Mouse (Mus musculus): Measurements from ENCODE around the gene Nckipsd. TPM values are rescaled to one million over a fixed set of nuclear protein-coding genes. Genes with fewer than 3 reads are reported as not detected.

Gene Nckipsd
- polyA plus RNA-seq, 1 experiment from 2014 or later, result 10.5 TPM

GRCm38 (mm10) chr9:108815557-108815956 lies 7.4 kb downstream of the Nckipsd start:
- H3K36me3 ChIP-seq (ENCODE audit: control insufficient read depth, insufficient read depth, low read length), result peaks cover 73% of the 10 kb centered on the region

GRCm38 (mm10) chr9:108819495-108819894 lies 11.3 kb downstream of the Nckipsd start:
- Histone ChIP-seq H3K9me3 (ENCODE audit: control insufficient read depth, low read length) (no peaks in the 10 kb centered on the region), H3K36me3 (ENCODE audit: control insufficient read depth, insufficient read depth, low read length) (peaks cover 40% of the 10 kb centered on the region), H3K9ac (ENCODE audit: low read length) (no peak overlapping the region), H3K4me1 (ENCODE audit: control insufficient read depth in 2 of 2, insufficient read depth in 2 of 2, low read length in 2 of 2) (no peaks in the 10 kb centered on the region), H3K27me3 (ENCODE audit: control insufficient read depth, insufficient read depth, low read length) (peaks cover 23% of the 10 kb centered on the region), H3K27ac (replicated peaks in 1 of 2; ENCODE audit: control insufficient read depth in 1 of 2, insufficient read depth in 1 of 2, low read depth in 2 of 2, low read length in 2 of 2) (no peak overlapping the region), H3K4me2 (ENCODE audit: low read length) (no peak overlapping the region), H3K4me3 (ENCODE audit: control insufficient read depth in 1 of 2, insufficient read depth in 1 of 2, low read depth in 1 of 2, low read length in 2 of 2) (no peak overlapping the region)
- ATAC-seq (ENCODE audit: insufficient number of reproducible peaks, insufficient read depth, low FRiP score, low read depth), result no peak
- 48% methylated on average over 3 of the region's 3 CpGs for WGBS

More at GRCm38 (mm10) chr9:108815557-108815956, 7.4 kb downstream of the Nckipsd start:
- Histone ChIP-seq H3K4me1 (ENCODE audit: control insufficient read depth in 2 of 2, insufficient read depth in 2 of 2, low read length in 2 of 2) (peaks cover 0 to under 1% of the 10 kb centered on the region in 2 experiments; a peak in 2 of 4 replicates), H3K9ac (ENCODE audit: low read length) (no peak overlapping the region), H3K4me3 (ENCODE audit: control insufficient read depth in 1 of 2, insufficient read depth in 1 of 2, low read depth in 1 of 2, low read length in 2 of 2) (no peak overlapping the region), H3K27me3 (ENCODE audit: control insufficient read depth, insufficient read depth, low read length) (no peaks in the 10 kb centered on the region), H3K9me3 (ENCODE audit: control insufficient read depth, low read length) (no peaks in the 10 kb centered on the region), H3K4me2 (ENCODE audit: low read length) (no peak overlapping the region), H3K27ac (replicated peaks in 1 of 2; ENCODE audit: control insufficient read depth in 1 of 2, insufficient read depth in 1 of 2, low read depth in 2 of 2, low read length in 2 of 2) (no peak overlapping the region)
- 84% methylated on average over 7 of the region's 7 CpGs for WGBS
- ATAC-seq (ENCODE audit: insufficient number of reproducible peaks, insufficient read depth, low FRiP score, low read depth), result no peak

- Histone ChIP-seq H3K4me2 (ENCODE audit: low read length) (no peak overlapping the region), H3K27me3 (ENCODE audit: control insufficient read depth, insufficient read depth, low read length) (peaks cover 29% of the 10 kb centered on the region), H3K4me3 (ENCODE audit: control insufficient read depth in 1 of 2, insufficient read depth in 1 of 2, low read depth in 1 of 2, low read length in 2 of 2) (no peak overlapping the region), H3K9ac (ENCODE audit: low read length) (no peak overlapping the region), H3K9me3 (ENCODE audit: control insufficient read depth, low read length) (no peaks in the 10 kb centered on the region), H3K27ac (replicated peaks in 1 of 2; ENCODE audit: control insufficient read depth in 1 of 2, insufficient read depth in 1 of 2, low read depth in 2 of 2, low read length in 2 of 2) (no peak overlapping the region), H3K36me3 (ENCODE audit: control insufficient read depth, insufficient read depth, low read length) (peaks cover 34% of the 10 kb centered on the region), H3K4me1 (ENCODE audit: control insufficient read depth in 2 of 2, insufficient read depth in 2 of 2, low read length in 2 of 2) (no peaks in the 10 kb centered on the region)
- no peak for ATAC-seq (ENCODE audit: insufficient number of reproducible peaks, insufficient read depth, low FRiP score, low read depth)
- WGBS, result 50% methylated on average over 5 of the region's 5 CpGs
These were observed 11.9 kb downstream of the Nckipsd start for GRCm38 (mm10) chr9:108820077-108820476.

DNA sequence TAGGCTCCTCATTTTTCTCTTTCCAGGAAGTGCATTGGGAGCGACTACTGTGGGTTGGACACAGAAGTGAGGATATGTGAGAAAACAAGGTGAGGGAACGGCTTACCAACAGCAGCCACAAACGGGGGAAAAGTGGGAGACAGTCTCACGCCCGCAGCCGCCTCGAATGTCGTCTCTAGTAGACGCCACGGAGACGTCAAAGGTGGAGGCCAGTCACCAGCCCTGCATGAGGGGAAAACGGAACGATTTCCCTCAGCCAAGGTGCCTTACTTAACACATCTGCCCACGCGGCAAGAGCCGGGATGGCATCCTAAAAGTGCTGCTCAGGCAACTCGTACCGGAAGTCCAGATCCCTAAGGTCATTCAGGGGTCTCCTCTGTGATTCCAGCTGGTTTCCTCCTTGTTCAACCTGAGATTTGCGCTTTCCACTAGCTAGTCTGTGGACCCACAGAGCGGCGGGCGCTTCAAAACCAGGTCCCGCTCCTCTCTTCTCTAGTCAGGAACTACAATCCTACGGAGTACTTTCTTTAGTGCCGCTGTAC lies 16.0 kb downstream of the Nckipsd start:
- H3K4me1 ChIP-seq (ENCODE audit: control insufficient read depth in 2 of 2, insufficient read depth in 2 of 2, low read length in 2 of 2), result peaks cover 5 to 9% of the 10 kb centered on the region in 2 experiments; a peak in 3 of 4 replicates
- no peak overlapping the region for H3K9ac ChIP-seq (ENCODE audit: low read length)
- 5% methylated on average over 25 of the region's 25 CpGs for WGBS
- no peak overlapping the region for H3K4me3 ChIP-seq (ENCODE audit: control insufficient read depth in 1 of 2, insufficient read depth in 1 of 2, low read depth in 1 of 2, low read length in 2 of 2)
- H3K27ac ChIP-seq (replicated peaks in 1 of 2; ENCODE audit: control insufficient read depth in 1 of 2, insufficient read depth in 1 of 2, low read depth in 2 of 2, low read length in 2 of 2), result no peak overlapping the region
- H3K27me3 ChIP-seq (ENCODE audit: control insufficient read depth, insufficient read depth, low read length), result peaks cover 69% of the 10 kb centered on the region
- no peak for ATAC-seq (ENCODE audit: insufficient number of reproducible peaks, insufficient read depth, low FRiP score, low read depth)
- H3K36me3 ChIP-seq (ENCODE audit: control insufficient read depth, insufficient read depth, low read length), result no peaks in the 10 kb centered on the region
- H3K4me2 ChIP-seq (ENCODE audit: low read length), result no peak overlapping the region
- H3K9me3 ChIP-seq (ENCODE audit: control insufficient read depth, low read length), result no peaks in the 10 kb centered on the region

- Histone ChIP-seq H3K27me3 (ENCODE audit: control insufficient read depth, insufficient read depth, low read length) (peaks cover 76% of the 10 kb centered on the region), H3K27ac (replicated peaks in 1 of 2; ENCODE audit: control insufficient read depth in 1 of 2, insufficient read depth in 1 of 2, low read depth in 2 of 2, low read length in 2 of 2) (no peak overlapping the region), H3K4me1 (ENCODE audit: control insufficient read depth in 2 of 2, insufficient read depth in 2 of 2, low read length in 2 of 2) (peaks cover 5 to 9% of the 10 kb centered on the region in 2 experiments; a peak in 3 of 4 replicates), H3K4me2 (ENCODE audit: low read length) (no peak overlapping the region), H3K36me3 (ENCODE audit: control insufficient read depth, insufficient read depth, low read length) (no peaks in the 10 kb centered on the region), H3K9me3 (ENCODE audit: control insufficient read depth, low read length) (no peaks in the 10 kb centered on the region), H3K4me3 (ENCODE audit: control insufficient read depth in 1 of 2, insufficient read depth in 1 of 2, low read depth in 1 of 2, low read length in 2 of 2) (no peak overlapping the region), H3K9ac (ENCODE audit: low read length) (no peak overlapping the region)
- under 1% methylated on average over 31 of the region's 31 CpGs for WGBS
- no peak for ATAC-seq (ENCODE audit: insufficient number of reproducible peaks, insufficient read depth, low FRiP score, low read depth)
These were observed 16.7 kb downstream of the Nckipsd start for GRCm38 (mm10) chr9:108824755-108825413.

GRCm38 (mm10) chr9:108825820-108826699 lies 17.9 kb downstream of the Nckipsd start, which contains the start of gene Celsr3:
Gene Celsr3 (plus strand): TSS chr9:108826320.
- Histone ChIP-seq H3K4me1 (ENCODE audit: control insufficient read depth in 2 of 2, insufficient read depth in 2 of 2, low read length in 2 of 2) (peaks cover 5 to 9% of the 10 kb centered on the region in 2 experiments; a peak in 3 of 4 replicates), H3K4me3 (ENCODE audit: control insufficient read depth in 1 of 2, insufficient read depth in 1 of 2, low read depth in 1 of 2, low read length in 2 of 2) (peak within 1 kb of the TSS; percentile 42 to 45), H3K9ac (ENCODE audit: low read length) (no peak within 1 kb of the TSS), H3K4me2 (ENCODE audit: low read length) (peak within 1 kb of the TSS; percentile 76), H3K27ac (replicated peaks in 1 of 2; ENCODE audit: control insufficient read depth in 1 of 2, insufficient read depth in 1 of 2, low read depth in 2 of 2, low read length in 2 of 2) (no peak within 1 kb of the TSS), H3K9me3 (ENCODE audit: control insufficient read depth, low read length) (no peaks in the 10 kb centered on the region), H3K27me3 (ENCODE audit: control insufficient read depth, insufficient read depth, low read length) (peaks cover 86% of the 10 kb centered on the region), H3K36me3 (ENCODE audit: control insufficient read depth, insufficient read depth, low read length) (no peaks in the 10 kb centered on the region)
- WGBS, result 2% methylated on average over 48 of the region's 70 CpGs
- ATAC-seq (ENCODE audit: insufficient number of reproducible peaks, insufficient read depth, low FRiP score, low read depth), result no peak

DNA sequence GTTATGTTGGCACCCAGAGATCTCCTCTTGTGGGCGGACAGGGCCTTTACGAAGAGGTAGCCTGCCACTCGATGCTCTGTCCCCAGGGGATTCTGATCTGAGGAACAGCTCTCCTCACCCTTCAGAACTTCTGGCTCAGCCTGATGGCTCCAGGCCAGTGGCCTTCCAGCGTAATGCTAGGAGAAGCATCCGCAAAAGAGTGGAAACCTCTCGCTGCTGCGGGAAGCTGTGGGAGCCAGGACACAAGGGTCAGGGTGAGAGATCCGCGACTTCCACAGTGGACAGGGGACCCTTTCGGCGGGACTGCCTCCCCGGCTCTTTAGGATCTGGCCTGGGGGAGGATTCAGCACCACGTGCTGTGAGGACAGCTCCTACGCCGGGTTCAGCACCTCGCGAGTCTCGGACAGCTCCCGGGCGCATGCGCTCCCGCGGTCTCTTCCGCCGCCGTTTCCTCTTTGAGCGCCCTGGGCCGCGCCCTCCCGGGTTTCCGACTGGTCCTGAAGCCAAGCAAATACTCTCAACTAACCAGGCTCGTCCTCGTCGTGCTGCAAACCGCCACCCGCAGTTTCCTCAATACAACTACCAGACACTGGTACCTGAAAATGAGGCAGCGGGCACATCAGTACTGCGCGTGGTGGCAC lies 18.7 kb downstream of the Nckipsd start:
- H3K27me3 ChIP-seq (ENCODE audit: control insufficient read depth, insufficient read depth, low read length), result peaks cover 91% of the 10 kb centered on the region
- peaks cover 8 to 12% of the 10 kb centered on the region in 2 experiments; a peak in 3 of 4 replicates for H3K4me1 ChIP-seq (ENCODE audit: control insufficient read depth in 2 of 2, insufficient read depth in 2 of 2, low read length in 2 of 2)
- H3K4me3 ChIP-seq (ENCODE audit: control insufficient read depth in 1 of 2, insufficient read depth in 1 of 2, low read depth in 1 of 2, low read length in 2 of 2), result peak overlapping the region; percentile 42 to 45
- WGBS, result 2% methylated on average over 39 of the region's 39 CpGs
- no peak overlapping the region for H3K9ac ChIP-seq (ENCODE audit: low read length)
- no peaks in the 10 kb centered on the region for H3K9me3 ChIP-seq (ENCODE audit: control insufficient read depth, low read length)
- peak; percentile 27; the same call in 1 of the 2 replicates for ATAC-seq (ENCODE audit: insufficient number of reproducible peaks, insufficient read depth, low FRiP score, low read depth)
- no peak overlapping the region for H3K27ac ChIP-seq (replicated peaks in 1 of 2; ENCODE audit: control insufficient read depth in 1 of 2, insufficient read depth in 1 of 2, low read depth in 2 of 2, low read length in 2 of 2)
- H3K36me3 ChIP-seq (ENCODE audit: control insufficient read depth, insufficient read depth, low read length), result no peaks in the 10 kb centered on the region
- H3K4me2 ChIP-seq (ENCODE audit: low read length), result peak overlapping the region; percentile 76
